Mouse (Mus musculus) kidney, embryonic 15.5 days (tissue): Measurements from ENCODE around the gene Osbpl9. TPM values are rescaled to one million over a fixed set of nuclear protein-coding genes. Genes with fewer than 3 reads are reported as not detected.

ENCODE experiments used
- ATAC-seq: fragments of 200-750 bp; cut with Nextera tagmentation; replicated peaks from 2 replicates; pipeline ENCODE4 v1.8.0; 2017; ENCODE audit warnings: moderate TSS enrichment; ENCODE audit not compliant: low FRiP score
- H3K27ac ChIP-seq: fragments of 300-500 bp; sonication (generic); 2 replicates; pipeline ENCODE4 v1.5.1; 2015; ENCODE audit warnings: mild to moderate bottlenecking, inconsistent platforms
- H3K27me3 ChIP-seq: fragments of 300-500 bp; sonication (generic); 2 replicates; pipeline ENCODE4 v1.6.1; 2015; ENCODE audit warnings: inconsistent platforms
- H3K36me3 ChIP-seq: fragments of 300-500 bp; sonication (generic); 2 replicates; pipeline ENCODE4 v1.6.1; 2015; ENCODE audit warnings: inconsistent platforms
- H3K4me1 ChIP-seq: fragments of 300-500 bp; sonication (generic); 2 replicates; pipeline ENCODE4 v1.6.1; 2015; ENCODE audit warnings: inconsistent platforms
- H3K4me2 ChIP-seq: fragments of 300-500 bp; sonication (generic); 2 replicates; pipeline ENCODE4 v1.6.1; 2015; ENCODE audit warnings: moderate library complexity, mild to moderate bottlenecking, inconsistent platforms
- H3K4me3 ChIP-seq: fragments of 300-500 bp; sonication (generic); replicated peaks from 2 replicates; pipeline ENCODE4 v1.5.1; 2015; ENCODE audit warnings: mild to moderate bottlenecking, inconsistent platforms
- H3K9ac ChIP-seq: fragments of 300-500 bp; sonication (generic); 2 replicates; pipeline ENCODE4 v1.6.1; 2015; ENCODE audit warnings: mild to moderate bottlenecking, inconsistent platforms
- H3K9me3 ChIP-seq: fragments of 300-500 bp; sonication (generic); replicated peaks from 2 replicates; pipeline ENCODE4 v1.6.1; 2016; ENCODE audit warnings: inconsistent platforms
- WGBS: fragments of 180-500 bp; shearing (Covaris S2); methylation state at CpG from one replicate; pipeline ENCODE4 v1.1.7; 2015; ENCODE audit warnings: mixed read lengths; 5-methylcytosine and 5-hydroxymethylcytosine counted together
- polyA plus RNA-seq: library from polyadenylated mRNA; unstranded; fragments of >200 nt; fragmentation: Nextera tagmentation; extraction: Ambion mirVana; gene quantifications from 2 replicates; pipeline ENCODE4 v1.2.1, GENCODE M21; 2015

The Osbpl9 gene
- polyA plus RNA-seq, 1 experiment from 2014 or later = 70.5 TPM

GRCm38 (mm10) chr4:109226071-109226470 is 24.0 kb upstream of the Osbpl9 start:
- H3K9me3 ChIP-seq = no peaks in the 10 kb centered on the region
- H3K4me3 ChIP-seq = no peak overlapping the region
- no peak overlapping the region for H3K9ac ChIP-seq
- peaks cover 16% of the 10 kb centered on the region for H3K4me1 ChIP-seq
- no peaks in the 10 kb centered on the region for H3K36me3 ChIP-seq
- 0 out of 2 replicates have a peak, but pooled peaks have one; percentile 34 for ATAC-seq
- H3K4me2 ChIP-seq = no peak overlapping the region
- WGBS = 17% methylated on average over 5 of the region's 5 CpGs
- H3K27ac ChIP-seq = no peak overlapping the region
- no peaks in the 10 kb centered on the region for H3K27me3 ChIP-seq

GRCm38 (mm10) chr4:109225606-109226005 is 23.5 kb upstream of the Osbpl9 start:
- ATAC-seq = no peak; the same call in 1 of the 2 replicates
- H3K27ac ChIP-seq = no peak overlapping the region

GRCm38 (mm10) chr4:109224762-109225552 is 22.9 kb upstream of the Osbpl9 start:
- Histone ChIP-seq H3K4me1 (peaks cover 14% of the 10 kb centered on the region), H3K36me3 (no peaks in the 10 kb centered on the region), H3K4me2 (no peak overlapping the region), H3K4me3 (no peak overlapping the region), H3K27me3 (no peaks in the 10 kb centered on the region), H3K9me3 (no peaks in the 10 kb centered on the region), H3K9ac (no peak overlapping the region), H3K27ac (no peak overlapping the region)
- 82% methylated on average over 13 of the region's 13 CpGs for WGBS
- ATAC-seq = no peak

More at GRCm38 (mm10) chr4:109225606-109226005, 23.5 kb upstream of the Osbpl9 start:
- WGBS = 78% methylated on average over 6 of the region's 6 CpGs
- Histone ChIP-seq H3K4me2 (no peak overlapping the region), H3K4me1 (peaks cover 16% of the 10 kb centered on the region), H3K27me3 (no peaks in the 10 kb centered on the region), H3K9me3 (no peaks in the 10 kb centered on the region), H3K9ac (no peak overlapping the region), H3K4me3 (no peak overlapping the region), H3K36me3 (no peaks in the 10 kb centered on the region)

- Histone ChIP-seq H3K9ac (no peak overlapping the region), H3K4me1 (peaks cover 8% of the 10 kb centered on the region; the same call in 1 of the 2 replicates), H3K9me3 (no peaks in the 10 kb centered on the region), H3K4me3 (no peak overlapping the region), H3K4me2 (no peak overlapping the region), H3K36me3 (no peaks in the 10 kb centered on the region), H3K27ac (no peak overlapping the region), H3K27me3 (no peaks in the 10 kb centered on the region)
- ATAC-seq = no peak
- WGBS = 72% methylated on average over 3 of the region's 3 CpGs
Observed at GRCm38 (mm10) chr4:109222001-109222400, 19.9 kb upstream of the Osbpl9 start.

GRCm38 (mm10) chr4:109220441-109220940 is 18.4 kb upstream of the Osbpl9 start:
- Histone ChIP-seq H3K27me3 (no peaks in the 10 kb centered on the region), H3K27ac (no peak overlapping the region), H3K4me2 (no peak overlapping the region), H3K4me1 (0 out of 2 replicates have a peak, but pooled peaks cover under 1% of the 10 kb centered on the region), H3K9me3 (no peaks in the 10 kb centered on the region), H3K4me3 (no peak overlapping the region), H3K36me3 (no peaks in the 10 kb centered on the region), H3K9ac (no peak overlapping the region)
- 74% methylated on average over 14 of the region's 14 CpGs for WGBS
- ATAC-seq = no peak

GRCm38 (mm10) chr4:109218008-109218407 is 15.9 kb upstream of the Osbpl9 start:
- H3K27me3 ChIP-seq = no peaks in the 10 kb centered on the region
- no peaks in the 10 kb centered on the region for H3K36me3 ChIP-seq
- no peak overlapping the region for H3K4me3 ChIP-seq
- H3K9ac ChIP-seq = no peak overlapping the region
- H3K4me1 ChIP-seq = no peaks in the 10 kb centered on the region
- ATAC-seq = 0 out of 2 replicates have a peak, but pooled peaks have one; percentile 29
- no peaks in the 10 kb centered on the region for H3K9me3 ChIP-seq
- 75% methylated on average over 7 of the region's 7 CpGs for WGBS
- H3K27ac ChIP-seq = no peak overlapping the region
- H3K4me2 ChIP-seq = no peak overlapping the region

- Histone ChIP-seq H3K36me3 (no peaks in the 10 kb centered on the region), H3K9ac (no peak overlapping the region), H3K27me3 (no peaks in the 10 kb centered on the region), H3K9me3 (no peaks in the 10 kb centered on the region), H3K4me3 (no peak overlapping the region), H3K27ac (no peak overlapping the region), H3K4me2 (no peak overlapping the region), H3K4me1 (no peaks in the 10 kb centered on the region)
- WGBS = 64% methylated on average over 3 of the region's 3 CpGs
- no peak for ATAC-seq
Observed at GRCm38 (mm10) chr4:109213986-109214385, 11.9 kb upstream of the Osbpl9 start.

- no peak overlapping the region for H3K4me3 ChIP-seq
Observed at GRCm38 (mm10) chr4:109210881-109211280, 8.8 kb upstream of the Osbpl9 start.

GRCm38 (mm10) chr4:109210253-109210652 is 8.2 kb upstream of the Osbpl9 start:
- H3K36me3 ChIP-seq = no peaks in the 10 kb centered on the region
- WGBS = 72% methylated on average over 2 of the region's 2 CpGs
- peak overlapping the region; percentile 52 for H3K27ac ChIP-seq
- no peak overlapping the region for H3K4me3 ChIP-seq
- H3K9me3 ChIP-seq = no peaks in the 10 kb centered on the region
- ATAC-seq = no peak
- no peak overlapping the region for H3K4me2 ChIP-seq
- no peaks in the 10 kb centered on the region for H3K4me1 ChIP-seq
- no peak overlapping the region for H3K9ac ChIP-seq
- no peaks in the 10 kb centered on the region for H3K27me3 ChIP-seq

More at GRCm38 (mm10) chr4:109210881-109211280, 8.8 kb upstream of the Osbpl9 start:
- no peaks in the 10 kb centered on the region for H3K9me3 ChIP-seq
- 31% methylated on average over 4 of the region's 4 CpGs for WGBS
- peak; percentile 89 for ATAC-seq
- no peaks in the 10 kb centered on the region for H3K27me3 ChIP-seq
- H3K4me1 ChIP-seq = no peaks in the 10 kb centered on the region
- H3K9ac ChIP-seq = no peak overlapping the region
- no peak overlapping the region for H3K4me2 ChIP-seq
- no peaks in the 10 kb centered on the region for H3K36me3 ChIP-seq
- peak overlapping the region; percentile 52 for H3K27ac ChIP-seq

- no peak overlapping the region for H3K4me3 ChIP-seq
- no peaks in the 10 kb centered on the region for H3K36me3 ChIP-seq
- no peaks in the 10 kb centered on the region for H3K27me3 ChIP-seq
- no peak overlapping the region for H3K27ac ChIP-seq
- 0 out of 2 replicates have a peak, but pooled peaks cover under 1% of the 10 kb centered on the region for H3K4me1 ChIP-seq
- 80% methylated on average over 5 of the region's 5 CpGs for WGBS
- no peak for ATAC-seq
- H3K9me3 ChIP-seq = no peaks in the 10 kb centered on the region
- no peak overlapping the region for H3K4me2 ChIP-seq
- no peak overlapping the region for H3K9ac ChIP-seq
Observed at GRCm38 (mm10) chr4:109207524-109207923, 5.5 kb upstream of the Osbpl9 start.

- peaks cover 12% of the 10 kb centered on the region for H3K4me1 ChIP-seq
- no peak overlapping the region for H3K27ac ChIP-seq
- H3K36me3 ChIP-seq = no peaks in the 10 kb centered on the region
- H3K27me3 ChIP-seq = no peaks in the 10 kb centered on the region
- no peaks in the 10 kb centered on the region for H3K9me3 ChIP-seq
- no peak overlapping the region for H3K9ac ChIP-seq
- H3K4me3 ChIP-seq = no peak overlapping the region
- WGBS = 50% methylated on average over 1 of the region's 1 CpGs
- no peak overlapping the region for H3K4me2 ChIP-seq
- no peak for ATAC-seq
Observed at GRCm38 (mm10) chr4:109204416-109204815, 2.3 kb upstream of the Osbpl9 start.

- Histone ChIP-seq H3K27ac (no peak overlapping the region), H3K4me2 (no peak overlapping the region), H3K27me3 (no peaks in the 10 kb centered on the region), H3K9me3 (no peaks in the 10 kb centered on the region), H3K36me3 (no peaks in the 10 kb centered on the region), H3K9ac (no peak overlapping the region), H3K4me3 (no peak overlapping the region), H3K4me1 (peaks cover 12% of the 10 kb centered on the region)
- no peak for ATAC-seq
- 91% methylated on average over 1 of the region's 1 CpGs for WGBS
Observed at GRCm38 (mm10) chr4:109203931-109204330, 1.9 kb upstream of the Osbpl9 start.
